Mouse (Mus musculus): ENCODE results near the gene Oscp1. TPM values are rescaled to one million over a fixed set of nuclear protein-coding genes. Genes with fewer than 3 reads are reported as not detected.

Oscp1 gene
- polyA plus RNA-seq, 1 experiment from 2014 or later = 19.2 TPM

DNA sequence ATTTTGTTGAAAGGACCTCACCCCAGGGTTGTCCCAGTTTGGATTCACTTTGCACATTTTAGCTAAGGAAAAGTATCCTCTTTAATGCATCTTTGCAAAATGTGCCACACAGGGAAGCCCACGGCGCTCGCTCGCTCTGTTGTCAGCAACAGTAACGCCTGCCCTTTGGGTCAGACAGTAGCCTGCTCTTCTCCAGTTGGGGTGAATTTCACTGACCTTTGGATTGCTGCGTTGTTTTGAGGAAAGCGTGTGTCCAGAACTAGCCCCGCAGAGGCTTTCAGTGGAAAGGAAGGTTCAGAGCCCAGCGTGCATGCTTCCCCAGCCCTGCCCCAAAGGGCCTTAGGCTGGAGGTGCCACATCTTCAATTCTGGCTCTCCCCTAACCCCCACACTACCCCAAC is 57.0 kb downstream of the Oscp1 start:
- Histone ChIP-seq H3K4me3 (no peak overlapping the region), H3K4me1 (peaks cover 19% of the 10 kb centered on the region), H3K9me3 (no peaks in the 10 kb centered on the region), H3K27ac (no peak overlapping the region), H3K36me3 (0 out of 2 replicates have a peak, but pooled peaks cover 3% of the 10 kb centered on the region), H3K9ac (0 out of 2 replicates have a peak overlapping the region, but pooled peaks have one; percentile 11), H3K27me3 (no peaks in the 10 kb centered on the region), H3K4me2 (no peak overlapping the region)
- WGBS = 81% methylated on average over 9 of the region's 9 CpGs
- no peak for ATAC-seq (ENCODE audit: insufficient number of reproducible peaks, insufficient read depth, low FRiP score, low TSS enrichment, low read depth)

DNA sequence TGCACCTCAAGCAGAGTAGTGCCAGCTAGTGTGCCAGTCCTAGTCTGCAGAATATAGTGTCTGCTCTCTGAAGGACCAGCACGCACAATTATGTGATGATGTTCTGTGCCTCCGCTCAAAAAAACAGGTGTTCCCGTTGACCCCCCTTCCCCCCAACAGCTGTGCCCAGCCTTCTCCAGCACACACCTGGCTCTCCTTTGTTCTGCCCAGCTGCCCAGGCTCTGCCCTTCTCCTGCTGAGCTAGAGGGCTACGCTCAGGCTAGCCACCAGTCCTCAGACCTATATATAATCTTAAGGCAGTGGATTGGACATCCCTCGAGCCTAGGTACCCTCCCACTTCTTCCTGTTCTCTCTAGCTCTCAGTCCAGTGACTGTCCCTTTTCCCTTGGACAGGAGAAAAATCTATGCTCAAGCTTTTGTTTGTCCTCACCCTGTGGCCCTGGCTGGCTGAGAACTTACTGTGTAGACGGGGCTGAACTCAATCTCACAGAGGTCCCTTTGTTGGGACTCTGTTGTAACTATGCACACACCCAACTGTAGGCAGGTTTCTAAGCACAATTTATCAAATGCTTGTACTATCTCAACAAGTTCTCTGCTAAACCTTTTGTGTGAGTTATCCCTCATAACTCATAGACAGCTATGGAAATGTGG is 57.6 kb downstream of the Oscp1 start:
- 62% methylated on average over 6 of the region's 6 CpGs for WGBS
- Histone ChIP-seq H3K4me2 (no peak overlapping the region), H3K36me3 (peaks cover 9% of the 10 kb centered on the region), H3K4me1 (peaks cover 13% of the 10 kb centered on the region), H3K4me3 (no peak overlapping the region), H3K9ac (0 out of 2 replicates have a peak overlapping the region, but pooled peaks have one; percentile 32), H3K27me3 (no peaks in the 10 kb centered on the region), H3K9me3 (no peaks in the 10 kb centered on the region), H3K27ac (no peak overlapping the region)
- no peak for ATAC-seq (ENCODE audit: insufficient number of reproducible peaks, insufficient read depth, low FRiP score, low TSS enrichment, low read depth)

DNA sequence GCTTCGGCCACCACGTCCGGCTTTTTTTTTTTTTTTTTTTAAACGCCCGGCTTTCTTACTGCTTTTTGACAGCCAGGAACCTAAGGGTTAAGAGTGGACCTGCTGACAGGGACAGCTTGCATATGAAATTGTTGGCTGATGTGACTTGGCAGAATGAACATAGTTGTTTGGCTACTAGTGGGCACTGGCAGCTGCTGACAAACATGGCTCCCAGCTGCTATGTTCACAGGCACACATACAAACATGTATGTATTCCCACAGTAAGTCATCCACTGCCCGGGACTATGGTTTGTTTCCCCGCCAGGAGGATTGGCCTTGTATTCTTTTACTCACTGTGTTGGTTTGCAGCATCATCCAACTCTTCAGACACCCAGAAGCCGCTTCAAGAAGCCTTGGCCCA is 58.8 kb downstream of the Oscp1 start:
- peaks cover 8% of the 10 kb centered on the region for H3K4me1 ChIP-seq
- H3K27me3 ChIP-seq = no peaks in the 10 kb centered on the region
- 88% methylated on average over 8 of the region's 8 CpGs for WGBS
- H3K27ac ChIP-seq = no peak overlapping the region
- peaks cover 15% of the 10 kb centered on the region for H3K36me3 ChIP-seq
- no peak for ATAC-seq (ENCODE audit: insufficient number of reproducible peaks, insufficient read depth, low FRiP score, low TSS enrichment, low read depth)
- H3K9ac ChIP-seq = no peak overlapping the region
- H3K9me3 ChIP-seq = peaks cover 5% of the 10 kb centered on the region; the same call in 1 of the 2 replicates
- H3K4me3 ChIP-seq = no peak overlapping the region
- H3K4me2 ChIP-seq = no peak overlapping the region

DNA sequence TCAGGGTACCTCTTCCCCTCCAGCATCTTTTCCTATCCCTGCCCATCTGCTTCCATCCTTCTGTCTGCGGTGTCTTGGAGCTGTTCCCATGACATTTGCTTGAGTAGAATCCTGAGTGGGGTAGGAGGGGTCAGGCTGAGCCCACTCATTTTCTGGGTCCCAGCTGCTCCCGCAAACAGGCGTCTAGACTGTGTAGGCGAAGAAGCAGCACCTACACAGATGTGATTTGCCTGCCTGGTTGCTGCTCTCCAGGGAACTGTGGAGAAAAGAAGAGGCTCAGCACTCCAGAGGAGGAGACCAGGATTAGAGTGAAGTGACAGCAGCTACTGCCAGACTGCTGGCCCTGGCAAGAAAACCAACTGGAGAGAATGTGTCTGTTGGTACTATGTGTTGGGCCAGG is 60.3 kb downstream of the Oscp1 start:
- 93% methylated on average over 4 of the region's 4 CpGs for WGBS
- peaks cover 8% of the 10 kb centered on the region for H3K4me1 ChIP-seq
- H3K9ac ChIP-seq = no peak overlapping the region
- no peak overlapping the region for H3K4me3 ChIP-seq
- H3K27ac ChIP-seq = no peak overlapping the region
- H3K36me3 ChIP-seq = peaks cover 21% of the 10 kb centered on the region
- H3K27me3 ChIP-seq = no peaks in the 10 kb centered on the region
- H3K4me2 ChIP-seq = no peak overlapping the region
- H3K9me3 ChIP-seq = peaks cover 5% of the 10 kb centered on the region; the same call in 1 of the 2 replicates
- no peak for ATAC-seq (ENCODE audit: insufficient number of reproducible peaks, insufficient read depth, low FRiP score, low TSS enrichment, low read depth)

DNA sequence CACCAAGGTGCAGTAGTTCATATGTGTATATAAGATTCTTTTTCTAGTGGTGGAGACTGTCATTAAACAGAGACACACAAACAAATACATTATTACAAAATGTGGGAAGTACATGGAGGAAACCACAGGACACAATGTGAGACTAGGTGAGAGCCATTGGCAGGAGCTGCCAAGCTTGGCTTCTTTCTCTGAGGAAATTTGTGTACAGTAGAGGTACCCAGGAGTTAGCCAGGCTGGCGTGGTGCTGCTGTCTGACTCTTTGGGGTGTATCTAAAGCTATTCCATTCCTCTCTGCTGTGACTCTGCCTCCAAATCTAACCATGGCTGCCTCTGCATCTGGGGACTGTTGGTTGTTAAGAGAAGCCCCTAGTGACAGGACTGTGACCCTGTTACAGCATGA is 60.7 kb downstream of the Oscp1 start:
- Histone ChIP-seq H3K4me2 (no peak overlapping the region), H3K27me3 (no peaks in the 10 kb centered on the region), H3K9me3 (peaks cover 5% of the 10 kb centered on the region; the same call in 1 of the 2 replicates), H3K27ac (no peak overlapping the region), H3K36me3 (peaks cover 25% of the 10 kb centered on the region), H3K9ac (no peak overlapping the region), H3K4me1 (peaks cover 4% of the 10 kb centered on the region; the same call in 1 of the 2 replicates), H3K4me3 (no peak overlapping the region)
- WGBS = 87% methylated on average over 1 of the region's 1 CpGs
- no peak for ATAC-seq (ENCODE audit: insufficient number of reproducible peaks, insufficient read depth, low FRiP score, low TSS enrichment, low read depth)

DNA sequence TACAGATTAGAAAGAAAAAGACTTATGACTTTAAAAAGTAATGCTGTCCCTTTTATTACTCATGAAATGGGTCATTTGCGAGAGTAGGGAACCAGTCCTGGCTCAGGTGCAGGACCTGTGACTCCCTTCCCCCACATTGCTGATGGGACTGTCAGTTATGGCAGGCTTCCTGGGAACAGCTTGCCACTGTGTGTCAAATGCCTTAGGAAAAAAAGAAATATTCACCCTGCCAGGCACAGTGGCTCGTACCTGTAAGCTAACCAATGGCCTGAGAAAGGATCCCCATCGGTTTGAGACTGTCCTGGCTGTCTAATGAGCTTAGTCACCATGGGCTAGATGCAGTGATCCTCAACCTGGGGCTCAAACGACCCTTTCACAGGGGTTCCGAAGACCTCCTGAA is 61.7 kb downstream of the Oscp1 start:
- Histone ChIP-seq H3K4me1 (0 out of 2 replicates have a peak, but pooled peaks cover 3% of the 10 kb centered on the region), H3K9me3 (peaks cover 5% of the 10 kb centered on the region; the same call in 1 of the 2 replicates), H3K4me3 (no peak overlapping the region), H3K4me2 (no peak overlapping the region), H3K27ac (no peak overlapping the region), H3K27me3 (no peaks in the 10 kb centered on the region), H3K36me3 (peaks cover 35% of the 10 kb centered on the region), H3K9ac (no peak overlapping the region)
- WGBS = 87% methylated on average over 5 of the region's 5 CpGs
- ATAC-seq (ENCODE audit: insufficient number of reproducible peaks, insufficient read depth, low FRiP score, low TSS enrichment, low read depth) = no peak

DNA sequence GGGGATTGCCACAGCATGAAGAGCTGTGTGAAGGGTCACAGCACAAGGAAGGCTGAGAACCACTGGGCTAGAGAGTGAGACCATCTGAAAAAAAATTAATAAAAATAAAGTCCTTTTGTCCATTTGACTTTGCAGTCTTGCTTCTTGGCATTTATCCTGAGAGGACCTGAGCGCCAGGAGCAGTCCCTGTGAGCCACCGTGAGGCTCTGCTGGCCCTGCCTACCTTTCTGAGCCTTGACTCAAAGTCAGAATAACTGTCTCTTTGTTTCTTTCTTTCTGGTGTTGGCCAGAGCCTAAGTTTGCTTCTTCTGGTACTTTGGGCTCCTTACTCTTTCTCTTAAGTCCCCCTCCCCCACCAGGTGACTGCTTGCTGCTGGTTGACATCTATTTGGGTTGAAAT is 62.1 kb downstream of the Oscp1 start:
- WGBS = 86% methylated on average over 2 of the region's 2 CpGs
- H3K36me3 ChIP-seq = peaks cover 39% of the 10 kb centered on the region
- no peak overlapping the region for H3K4me2 ChIP-seq
- 0 out of 2 replicates have a peak, but pooled peaks cover 3% of the 10 kb centered on the region for H3K4me1 ChIP-seq
- peaks cover 5% of the 10 kb centered on the region; the same call in 1 of the 2 replicates for H3K9me3 ChIP-seq
- H3K27ac ChIP-seq = no peak overlapping the region
- no peak for ATAC-seq (ENCODE audit: insufficient number of reproducible peaks, insufficient read depth, low FRiP score, low TSS enrichment, low read depth)
- no peak overlapping the region for H3K9ac ChIP-seq
- no peaks in the 10 kb centered on the region for H3K27me3 ChIP-seq
- H3K4me3 ChIP-seq = no peak overlapping the region

DNA sequence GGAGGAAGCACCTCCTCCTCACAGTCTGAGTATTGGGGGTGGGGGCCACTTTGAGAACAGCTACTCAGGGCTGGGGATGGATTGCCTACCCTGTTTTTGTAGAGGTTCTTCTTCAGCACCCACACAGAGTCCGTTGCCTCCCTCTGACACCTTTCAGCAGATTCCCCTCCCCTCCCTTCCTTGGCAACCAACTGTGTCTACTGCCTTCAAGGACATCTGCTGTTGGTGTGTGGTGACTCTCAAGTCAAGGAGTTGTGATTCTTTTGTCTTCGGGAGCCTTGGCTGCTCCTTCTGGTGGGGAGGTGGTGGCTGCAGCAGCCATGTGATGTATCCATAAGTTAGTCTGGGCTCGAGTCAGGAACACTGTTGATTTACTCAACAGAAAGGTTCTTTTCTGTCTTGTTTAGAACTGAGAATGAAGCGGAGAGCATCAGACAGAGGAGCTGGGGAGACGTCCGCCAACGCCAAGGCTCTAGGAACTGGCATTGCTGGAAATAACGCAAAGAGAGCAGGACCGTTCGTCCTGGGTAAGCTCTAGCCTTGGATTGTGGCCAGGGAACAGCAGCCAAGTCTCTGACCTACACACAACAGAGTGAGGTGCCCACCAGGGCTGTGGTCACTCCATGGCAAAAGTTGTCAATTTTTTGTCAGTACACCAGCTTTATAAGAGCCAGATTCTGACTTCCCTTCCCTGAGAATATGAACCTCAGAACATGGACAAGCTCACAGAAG is 65.1 kb downstream of the Oscp1 start:
- H3K27me3 ChIP-seq = no peaks in the 10 kb centered on the region
- H3K27ac ChIP-seq = no peak overlapping the region
- no peak overlapping the region for H3K9ac ChIP-seq
- peaks cover 67% of the 10 kb centered on the region for H3K36me3 ChIP-seq
- no peak overlapping the region for H3K4me2 ChIP-seq
- H3K4me3 ChIP-seq = no peak overlapping the region
- no peak for ATAC-seq (ENCODE audit: insufficient number of reproducible peaks, insufficient read depth, low FRiP score, low TSS enrichment, low read depth)
- H3K9me3 ChIP-seq = peaks cover 5% of the 10 kb centered on the region; the same call in 1 of the 2 replicates
- 90% methylated on average over 10 of the region's 10 CpGs for WGBS
- H3K4me1 ChIP-seq = no peaks in the 10 kb centered on the region

DNA sequence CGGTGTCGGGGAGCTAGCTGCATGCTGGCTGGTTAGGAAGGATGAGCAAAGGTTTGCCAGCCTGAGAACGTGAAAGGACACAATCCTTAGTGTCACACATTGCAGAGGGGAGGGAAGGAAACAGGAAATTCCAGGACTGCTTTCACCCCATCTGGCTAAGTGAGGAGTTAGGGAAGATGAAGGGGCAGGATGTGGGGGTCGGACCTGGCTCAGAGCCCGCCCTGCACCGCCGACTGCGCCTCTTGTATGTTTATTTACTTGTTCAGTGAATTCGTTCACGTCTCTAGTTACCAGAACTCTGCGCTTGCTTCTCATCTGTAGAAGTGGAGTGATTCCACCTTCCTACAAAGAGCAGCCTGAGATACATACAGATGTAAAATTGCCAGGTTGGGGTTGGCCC is 72.1 kb downstream of the Oscp1 start:
- peak overlapping the region; percentile 27 for H3K4me2 ChIP-seq
- 41% methylated on average over 11 of the region's 11 CpGs for WGBS
- H3K27ac ChIP-seq = peak overlapping the region; percentile 80
- H3K9ac ChIP-seq = 0 out of 2 replicates have a peak overlapping the region, but pooled peaks have one; percentile 4
- H3K4me3 ChIP-seq = no peak overlapping the region
- ATAC-seq (ENCODE audit: insufficient number of reproducible peaks, insufficient read depth, low FRiP score, low TSS enrichment, low read depth) = no peak
- H3K4me1 ChIP-seq = peaks cover 41% of the 10 kb centered on the region
- H3K9me3 ChIP-seq = no peaks in the 10 kb centered on the region
- H3K27me3 ChIP-seq = no peaks in the 10 kb centered on the region
- peaks cover 84% of the 10 kb centered on the region for H3K36me3 ChIP-seq

DNA sequence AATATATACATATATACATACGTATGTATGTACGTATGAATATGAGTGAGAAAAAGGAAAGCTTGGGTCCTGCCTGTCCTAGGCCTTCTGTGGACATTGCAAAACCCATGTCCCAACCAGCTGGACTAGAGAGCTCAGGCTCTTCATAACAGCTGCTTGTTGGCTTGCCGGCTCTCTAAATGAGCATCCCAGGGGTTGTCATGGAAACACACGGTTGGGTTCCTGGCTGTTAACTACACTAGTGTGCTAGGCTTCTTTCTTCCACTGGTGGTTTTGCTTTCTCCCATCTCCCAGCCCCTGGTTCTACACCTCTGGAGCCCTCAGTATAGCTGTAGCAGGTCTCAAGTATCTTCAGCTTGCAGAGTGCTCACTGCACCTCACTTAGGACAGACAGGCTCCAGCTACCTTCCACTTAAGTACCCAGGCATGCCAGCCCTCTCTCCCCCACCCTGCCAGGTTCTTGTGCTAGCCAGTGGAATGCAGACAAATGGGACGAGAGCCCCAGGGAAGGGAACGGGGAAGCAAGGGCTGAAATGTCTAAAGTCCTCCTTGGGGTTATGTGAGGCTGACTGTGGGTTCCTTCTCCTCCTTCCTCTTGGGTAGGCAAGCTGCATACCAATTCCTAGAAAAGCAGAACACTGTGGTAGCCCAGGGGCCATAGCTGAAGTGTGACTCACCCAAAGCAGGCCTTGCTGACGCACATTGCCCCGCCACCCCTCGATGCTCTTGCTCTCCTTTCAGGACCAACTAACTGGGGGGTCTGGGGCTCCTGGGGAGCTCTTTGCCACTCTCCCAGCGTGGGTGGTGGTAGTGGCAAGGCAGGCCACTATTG is 73.1 kb downstream of the Oscp1 start:
- no peak for ATAC-seq (ENCODE audit: insufficient number of reproducible peaks, insufficient read depth, low FRiP score, low TSS enrichment, low read depth)
- Histone ChIP-seq H3K27me3 (no peaks in the 10 kb centered on the region), H3K27ac (peak overlapping the region; percentile 80), H3K9ac (peak overlapping the region; percentile 40; the same call in 1 of the 2 replicates), H3K4me2 (no peak overlapping the region), H3K4me1 (peaks cover 41% of the 10 kb centered on the region), H3K9me3 (no peaks in the 10 kb centered on the region), H3K4me3 (no peak overlapping the region), H3K36me3 (peaks cover 84% of the 10 kb centered on the region)
- WGBS = 49% methylated on average over 10 of the region's 10 CpGs

DNA sequence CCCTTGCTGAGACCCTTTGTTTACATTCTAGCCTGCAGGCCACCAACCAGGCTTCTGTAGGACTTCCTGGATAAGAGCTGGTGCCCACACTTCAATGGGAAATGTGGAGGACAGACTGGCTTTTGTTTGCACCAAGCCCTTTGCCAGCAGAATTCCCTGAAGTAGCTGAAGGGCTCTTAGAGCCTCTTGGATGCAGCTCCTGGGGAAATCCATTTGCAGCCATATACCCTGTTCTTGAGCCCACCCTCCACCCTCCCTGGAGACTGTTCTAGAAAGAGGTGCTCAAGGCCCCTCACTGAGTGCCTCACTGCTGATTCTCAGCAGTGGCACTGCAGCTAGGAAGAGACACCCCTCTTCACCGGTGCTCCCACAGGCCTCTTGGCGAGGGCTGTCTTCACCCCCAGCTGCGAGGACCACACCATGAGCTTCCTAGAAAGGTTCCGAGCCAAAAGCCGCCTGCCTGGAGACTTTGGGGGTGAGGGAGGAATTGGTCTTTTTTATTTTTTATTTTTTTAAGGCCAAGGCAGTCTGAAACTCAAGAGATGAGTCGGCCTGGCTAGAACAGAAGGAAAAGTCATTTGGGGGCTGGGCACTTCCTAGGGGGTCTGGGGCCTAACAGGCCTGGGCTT is 74.4 kb downstream of the Oscp1 start:
- Histone ChIP-seq H3K9me3 (no peaks in the 10 kb centered on the region), H3K4me3 (no peak overlapping the region), H3K4me2 (no peak overlapping the region), H3K36me3 (peaks cover 84% of the 10 kb centered on the region), H3K4me1 (peaks cover 41% of the 10 kb centered on the region), H3K9ac (peak overlapping the region; percentile 40; the same call in 1 of the 2 replicates), H3K27ac (peak overlapping the region; percentile 80), H3K27me3 (no peaks in the 10 kb centered on the region)
- no peak for ATAC-seq (ENCODE audit: insufficient number of reproducible peaks, insufficient read depth, low FRiP score, low TSS enrichment, low read depth)
- 71% methylated on average over 6 of the region's 6 CpGs for WGBS
